Mouse (Mus musculus) heart, adult 9 months (tissue): ENCODE results near the gene Snapc4.
A peak's percentile ranks its signal among the peaks of the same experiment; 100 is the strongest.

ENCODE experiments used
- DNase-seq, 2 experiments: peaks; one replicate each; pipeline ENCODE4 v3.0.0; 2022; ENCODE audit warnings: low spot score in 2 of 2

The Snapc4 gene

GRCm38 (mm10) chr2:26314281-26315071 lies 66.0 kb downstream of the Snapc4 start:
- DNase-seq, result peak; percentile 75 to 77

GRCm38 (mm10) chr2:26313394-26313793 lies 67.1 kb downstream of the Snapc4 start:
- DNase-seq, result no peak

- DNase-seq, result no peak
These were observed 67.6 kb downstream of the Snapc4 start for GRCm38 (mm10) chr2:26312812-26313211.
